Comparison of ENCODE assay signal across 12 mouse cellular contexts in genomic region chr13:102094193-102094592, GRCm38 (mm10).
"Had no signal": no experiment of that assay in that cellular context is flagged by ENCODE, and none has a peak within 500 bp of the region (broad histone marks: within the 10 kb centered on the region; RNA-seq: fewer than 3 reads in every experiment).

No protein-coding gene starts in this region.

- ATAC-seq: liver, postnatal 0 days; lung, postnatal 0 days had no signal

- DNase-seq: kidney, adult 11 months; kidney, adult 8-10 months; kidney, postnatal 25 days; layer of hippocampus, postnatal 36 days; liver, postnatal 0 days; lung, embryonic 14.5 days; midbrain, embryonic 14.5 days; right cerebral cortex, adult 18-20 months; right cerebral cortex, postnatal 25 days; spleen, adult 18-20 months; thymus, postnatal 25 days had no signal
